Mouse (Mus musculus) erythroblast, embryonic 14.5 days (primary cell): Measurements from ENCODE around the gene Col8a1. TPM values are rescaled to one million over a fixed set of nuclear protein-coding genes. Genes with fewer than 3 reads are reported as not detected.

ENCODE experiments used
- H3K27me3 ChIP-seq: 2 replicates; pipeline ENCODE4 v1.6.1; 2012; ENCODE audit warnings: inconsistent platforms; ENCODE audit not compliant: control insufficient read depth
- H3K36me3 ChIP-seq: 2 replicates; pipeline ENCODE4 v1.6.1; 2012; ENCODE audit warnings: mild to moderate bottlenecking, inconsistent platforms; ENCODE audit not compliant: control insufficient read depth
- H3K4me1 ChIP-seq: 2 replicates; pipeline ENCODE4 v1.6.1; 2012; ENCODE audit warnings: inconsistent platforms; ENCODE audit not compliant: control insufficient read depth
- H3K4me3 ChIP-seq: replicated peaks from 2 replicates; pipeline ENCODE3; 2012; ENCODE audit warnings: moderate library complexity, mild to moderate bottlenecking, inconsistent platforms
- H3K9me3 ChIP-seq: 2 replicates; pipeline ENCODE4 v1.6.1; 2012; ENCODE audit warnings: low read length, inconsistent platforms, mixed read lengths; ENCODE audit not compliant: control insufficient read depth
- GATA1 ChIP-seq: IDR thresholded peaks from 2 replicates; pipeline ENCODE4 v1.6.1; 2012; ENCODE audit warnings: low read length, inconsistent platforms, mixed read lengths
- TAL1 ChIP-seq: IDR thresholded peaks from 3 replicates; pipeline ENCODE4 v1.6.1; 2012; ENCODE audit warnings: low read length, inconsistent platforms, mixed read lengths
- polyA plus RNA-seq: library from polyadenylated mRNA; stranded (reverse); fragments of >175 nt; gene quantifications from 2 replicates; pipeline ENCODE4 v1.2.3, GENCODE M21; 2012

Gene Col8a1
- polyA plus RNA-seq, 1 experiment, result not detected

GRCm38 (mm10) chr16:57694694-57695093 is 59.8 kb downstream of the Col8a1 start:
- Histone ChIP-seq H3K4me1 (no peaks in the 10 kb centered on the region), H3K27me3 (no peaks in the 10 kb centered on the region), H3K4me3 (no peak overlapping the region), H3K36me3 (no peaks in the 10 kb centered on the region), H3K9me3 (peaks cover 4% of the 10 kb centered on the region; the same call in 1 of the 2 replicates)
- TF ChIP-seq TAL1 (no peak), GATA1 (no peak)

- H3K4me3 ChIP-seq, result no peak overlapping the region
- peaks cover 4% of the 10 kb centered on the region; the same call in 1 of the 2 replicates for H3K9me3 ChIP-seq
- no peaks in the 10 kb centered on the region for H3K27me3 ChIP-seq
- H3K4me1 ChIP-seq, result no peaks in the 10 kb centered on the region
- no peak for TF ChIP-seq GATA1
- no peak for TF ChIP-seq TAL1
- H3K36me3 ChIP-seq, result no peaks in the 10 kb centered on the region
These were observed 60.5 kb downstream of the Col8a1 start for GRCm38 (mm10) chr16:57693906-57694522.

GRCm38 (mm10) chr16:57685790-57686399 is 68.6 kb downstream of the Col8a1 start:
- no peaks in the 10 kb centered on the region for H3K4me1 ChIP-seq
- no peak for TF ChIP-seq GATA1
- no peak for TF ChIP-seq TAL1
- H3K36me3 ChIP-seq, result no peaks in the 10 kb centered on the region
- no peak overlapping the region for H3K4me3 ChIP-seq
- H3K27me3 ChIP-seq, result no peaks in the 10 kb centered on the region
- no peaks in the 10 kb centered on the region for H3K9me3 ChIP-seq

GRCm38 (mm10) chr16:57672251-57672650 is 82.3 kb downstream of the Col8a1 start:
- no peak overlapping the region for H3K4me3 ChIP-seq
- no peak for TF ChIP-seq TAL1
- TF ChIP-seq GATA1, result no peak
- no peaks in the 10 kb centered on the region for H3K27me3 ChIP-seq
- H3K9me3 ChIP-seq, result no peaks in the 10 kb centered on the region
- no peaks in the 10 kb centered on the region for H3K4me1 ChIP-seq
- H3K36me3 ChIP-seq, result no peaks in the 10 kb centered on the region

- no peaks in the 10 kb centered on the region for H3K27me3 ChIP-seq
- no peaks in the 10 kb centered on the region for H3K36me3 ChIP-seq
- H3K4me3 ChIP-seq, result no peak overlapping the region
- TF ChIP-seq GATA1 (no peak), TAL1 (no peak)
- no peaks in the 10 kb centered on the region for H3K4me1 ChIP-seq
- no peaks in the 10 kb centered on the region for H3K9me3 ChIP-seq
These were observed 82.9 kb downstream of the Col8a1 start for GRCm38 (mm10) chr16:57671637-57672036.

DNA sequence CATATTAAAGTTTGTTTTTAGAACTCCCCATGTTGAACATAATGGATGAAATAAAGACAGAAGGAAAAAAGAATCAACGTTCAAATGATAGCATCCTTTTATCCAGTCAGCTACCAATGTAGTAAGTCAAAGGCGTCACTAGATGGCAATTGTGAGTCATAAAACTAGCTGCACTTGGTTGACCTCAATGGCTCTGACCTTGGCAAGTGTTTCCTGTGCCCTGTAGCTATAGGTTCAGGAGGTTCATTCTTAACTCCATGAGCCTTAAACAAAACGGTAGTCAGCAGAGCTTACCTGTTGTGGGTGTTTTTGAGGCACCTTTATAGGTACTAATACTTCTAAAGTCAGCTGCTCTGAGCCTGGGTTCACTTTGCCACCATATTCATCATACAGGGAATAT is 85.2 kb downstream of the Col8a1 start:
- H3K36me3 ChIP-seq, result no peaks in the 10 kb centered on the region
- no peaks in the 10 kb centered on the region for H3K27me3 ChIP-seq
- no peak for TF ChIP-seq GATA1
- H3K4me1 ChIP-seq, result no peaks in the 10 kb centered on the region
- H3K9me3 ChIP-seq, result no peaks in the 10 kb centered on the region
- H3K4me3 ChIP-seq, result no peak overlapping the region

GRCm38 (mm10) chr16:57662661-57663060 is 91.9 kb downstream of the Col8a1 start:
- no peak overlapping the region for H3K4me3 ChIP-seq
- no peaks in the 10 kb centered on the region for H3K27me3 ChIP-seq
- H3K9me3 ChIP-seq, result no peaks in the 10 kb centered on the region
- H3K36me3 ChIP-seq, result no peaks in the 10 kb centered on the region
- no peaks in the 10 kb centered on the region for H3K4me1 ChIP-seq
- TF ChIP-seq TAL1, result no peak
- TF ChIP-seq GATA1, result no peak

GRCm38 (mm10) chr16:57649888-57650287 is 104.6 kb downstream of the Col8a1 start:
- Histone ChIP-seq H3K4me1 (no peaks in the 10 kb centered on the region), H3K9me3 (no peaks in the 10 kb centered on the region), H3K27me3 (no peaks in the 10 kb centered on the region), H3K4me3 (no peak overlapping the region), H3K36me3 (no peaks in the 10 kb centered on the region)
- no peak for TF ChIP-seq GATA1
- no peak for TF ChIP-seq TAL1

- no peaks in the 10 kb centered on the region for H3K9me3 ChIP-seq
- H3K4me3 ChIP-seq, result no peak overlapping the region
- H3K4me1 ChIP-seq, result no peaks in the 10 kb centered on the region
- H3K36me3 ChIP-seq, result no peaks in the 10 kb centered on the region
- H3K27me3 ChIP-seq, result no peaks in the 10 kb centered on the region
- TF ChIP-seq GATA1 (no peak), TAL1 (no peak)
These were observed 113.1 kb downstream of the Col8a1 start for GRCm38 (mm10) chr16:57641346-57641885.
